Mouse (Mus musculus) spleen, postnatal 36 days (tissue): Measurements from ENCODE around the gene Fbn1.
A peak's percentile ranks its signal among the peaks of the same experiment; 100 is the strongest.
"Not testable (repeated sequence)": the region's sequence is repeated elsewhere in the genome, so short reads cannot be mapped to it uniquely, and the experiment has no call there.

Experiments used
- DNase-seq, 2 experiments: peaks; one replicate each; pipeline ENCODE4 v3.0.0; 2022; ENCODE audit warnings: low spot score in 2 of 2, mixed read lengths in 1 of 2

Fbn1 gene

GRCm38 (mm10) chr2:125295526-125295925 lies 212.3 kb downstream of the Fbn1 start:
- DNase-seq: no peak

DNA sequence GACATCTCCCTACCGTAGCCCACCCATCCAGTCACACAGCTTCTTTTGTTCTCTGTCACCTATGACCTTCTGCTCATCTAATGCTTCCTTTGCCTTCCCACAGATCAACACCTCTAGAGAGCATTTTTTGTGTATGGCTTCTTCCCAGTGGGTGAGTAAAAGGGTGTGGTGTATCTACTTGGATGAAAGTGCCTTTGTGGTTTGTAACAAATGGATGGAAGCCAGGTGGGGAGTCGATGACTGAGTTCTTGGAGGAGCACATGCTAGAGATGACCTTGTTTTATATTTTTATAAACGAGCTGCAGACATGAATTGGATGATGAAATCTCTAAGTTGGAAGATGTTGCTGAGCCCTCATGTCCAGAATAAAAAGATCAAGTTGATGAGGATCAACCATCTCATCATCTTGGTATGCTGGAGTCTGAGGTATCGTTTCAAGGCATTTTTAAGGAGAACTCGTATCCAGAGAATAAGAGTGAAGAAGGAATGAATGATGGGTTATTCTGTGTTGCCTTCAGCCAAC lies 213.8 kb downstream of the Fbn1 start:
- DNase-seq: no peak

GRCm38 (mm10) chr2:125292616-125293015 lies 215.2 kb downstream of the Fbn1 start:
- DNase-seq: no peak

DNA sequence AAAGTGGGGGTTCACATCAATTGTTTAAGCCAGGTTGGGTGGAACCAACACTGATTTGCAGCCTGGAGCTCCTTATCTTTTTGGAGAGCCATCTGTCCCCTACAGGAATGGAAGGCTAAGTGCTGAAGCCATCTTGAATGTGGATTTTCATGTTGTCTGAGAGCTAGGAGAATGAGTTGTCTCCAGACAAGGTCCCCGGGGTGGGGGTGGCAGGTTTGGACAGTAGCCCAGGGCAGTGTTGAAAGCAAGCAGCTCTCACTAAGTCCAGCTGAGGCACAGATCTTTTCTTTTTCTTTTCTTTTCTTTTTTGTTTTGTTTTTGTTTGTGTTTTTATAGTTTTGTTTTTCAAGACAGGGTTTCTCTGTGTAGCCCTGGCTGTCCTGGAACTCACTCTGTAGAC lies 216.7 kb downstream of the Fbn1 start:
- DNase-seq: no peak

DNA sequence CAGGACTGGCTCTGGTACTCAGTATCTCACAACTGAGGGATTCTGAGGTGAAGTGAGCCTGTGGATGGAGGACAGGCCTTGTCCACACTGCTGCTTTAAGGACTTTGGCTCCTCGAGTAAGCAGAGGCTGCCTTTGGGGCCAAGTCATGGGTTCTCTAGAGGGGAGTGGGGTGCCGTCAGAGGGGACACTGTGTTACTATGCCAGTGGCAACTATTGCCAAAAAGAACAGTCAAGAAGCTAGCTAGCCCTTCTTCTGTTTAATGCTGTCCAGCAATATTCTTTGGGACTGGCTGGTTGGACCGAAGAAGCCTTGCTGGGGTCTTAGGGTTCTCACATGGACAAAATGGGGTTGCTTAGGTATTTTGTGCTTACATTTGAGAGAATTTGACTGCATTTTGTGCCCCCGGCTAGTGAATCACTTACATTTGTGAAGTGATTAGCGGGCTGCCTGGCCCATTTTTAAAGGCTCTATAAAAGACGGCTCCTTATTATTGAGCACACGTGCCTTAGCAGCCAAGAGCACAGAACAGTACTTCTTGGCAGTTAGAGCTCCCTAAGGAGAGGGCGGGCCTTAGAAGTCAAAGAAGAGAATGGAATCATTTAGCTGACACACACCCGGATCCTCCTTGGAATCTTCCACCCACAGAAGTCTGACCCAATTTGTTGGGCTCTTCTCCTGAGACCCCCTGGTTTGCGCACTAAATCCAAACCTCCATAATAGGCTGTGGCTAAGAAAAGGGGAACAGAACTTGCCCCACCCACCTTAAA lies 217.4 kb downstream of the Fbn1 start:
- DNase-seq: no peak

GRCm38 (mm10) chr2:125285777-125286176 lies 222.0 kb downstream of the Fbn1 start:
- no peak for DNase-seq

DNA sequence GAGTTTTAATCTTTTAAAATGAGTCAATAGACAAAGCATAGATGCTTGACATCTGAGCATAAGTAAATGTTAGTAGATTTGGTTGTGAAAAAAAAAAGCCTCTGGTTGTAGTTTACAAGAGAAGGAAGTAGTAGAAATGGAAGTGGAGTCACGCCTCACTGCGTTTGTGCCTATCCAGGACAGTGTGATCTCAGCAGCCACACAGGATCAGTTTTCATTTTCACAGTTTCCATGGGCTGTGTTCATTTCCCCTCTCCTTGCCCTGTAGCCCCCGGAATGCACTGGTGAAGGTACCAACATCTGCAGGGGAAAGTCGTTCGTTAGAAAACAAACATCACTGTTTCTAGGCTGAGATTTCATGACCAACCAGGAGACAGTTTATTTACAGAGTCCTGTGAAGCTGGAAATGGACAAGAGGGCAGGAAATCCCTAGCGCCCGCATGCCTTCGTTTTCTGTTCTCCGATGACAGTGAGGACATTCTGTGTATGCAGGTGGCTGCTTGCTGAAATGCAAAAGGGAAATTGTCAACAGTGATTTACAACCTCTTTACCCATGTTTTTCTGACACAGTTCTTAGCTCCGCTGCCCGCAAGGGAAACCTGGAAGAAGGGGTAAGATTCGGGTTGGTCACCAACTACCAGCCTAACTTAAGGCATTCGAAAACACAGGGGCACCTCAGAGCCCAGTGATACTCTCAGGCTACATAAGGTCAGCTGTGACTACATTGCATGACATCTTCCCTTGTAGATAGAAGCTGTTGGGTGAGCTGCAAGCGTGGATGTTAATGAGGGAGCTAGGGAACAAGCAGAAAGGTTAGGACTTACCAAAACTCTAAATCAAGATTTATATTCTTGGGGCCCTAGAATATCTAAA lies 225.2 kb downstream of the Fbn1 start:
- peak in 1 of 2 experiments; percentile 5 for DNase-seq

DNA sequence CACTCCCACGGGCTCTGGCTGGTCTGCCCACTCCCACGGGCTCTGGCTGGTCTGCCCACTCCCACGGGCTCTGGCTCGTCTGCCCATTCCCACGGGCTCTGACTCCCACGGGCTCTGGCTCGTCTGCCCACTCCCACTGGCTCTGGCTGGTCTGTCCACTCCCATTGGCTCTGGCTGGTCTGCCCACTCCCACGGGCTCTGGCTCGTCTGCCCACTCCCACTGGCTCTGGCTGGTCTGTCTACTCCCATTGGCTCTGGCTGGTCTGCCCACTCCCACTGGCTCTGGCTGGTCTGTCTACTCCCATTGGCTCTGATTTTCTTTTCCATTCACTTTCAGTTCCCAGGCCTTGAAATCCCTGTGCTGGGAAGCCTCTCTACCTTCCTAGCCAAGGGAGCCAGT lies 227.8 kb downstream of the Fbn1 start:
- not testable (repeated sequence) for DNase-seq

DNA sequence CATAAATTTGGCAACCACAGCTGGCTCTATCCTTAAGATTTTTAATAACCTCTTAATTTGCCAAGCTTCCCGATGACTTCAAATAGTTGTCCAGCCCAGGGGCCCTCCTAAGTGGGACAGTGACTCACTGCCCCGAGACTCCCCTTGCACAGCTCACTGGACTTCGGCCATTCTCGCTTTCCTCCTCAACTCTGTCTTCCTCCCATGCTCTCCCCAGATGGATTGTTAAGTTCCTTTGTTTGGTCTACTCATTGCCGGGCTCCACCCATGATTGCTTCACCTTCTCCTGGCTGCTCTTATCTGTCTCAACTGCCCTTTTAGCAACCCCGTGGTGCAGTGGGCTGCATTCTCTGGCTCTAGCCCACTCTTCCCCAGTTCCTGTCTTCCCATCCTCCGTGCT lies 229.3 kb downstream of the Fbn1 start:
- DNase-seq: no peak

DNA sequence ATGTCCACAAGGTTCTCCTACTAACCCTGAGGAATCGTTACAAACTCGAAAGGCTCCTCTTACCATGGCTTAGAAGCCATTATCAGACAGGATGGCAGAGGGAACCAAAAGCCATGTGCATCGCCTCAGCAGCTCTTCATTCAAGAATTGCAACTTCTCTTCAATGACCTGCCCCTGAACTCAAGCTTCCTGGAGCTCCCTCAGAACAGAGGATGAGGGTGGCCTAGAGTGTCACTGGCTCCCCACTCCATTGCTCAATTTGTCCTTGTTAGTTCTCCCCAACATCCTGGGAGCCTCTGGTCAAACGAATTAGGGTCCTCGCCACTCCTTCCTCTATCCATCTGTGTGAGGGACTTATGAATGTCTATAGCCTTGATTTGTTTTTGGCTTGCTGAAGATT lies 231.1 kb downstream of the Fbn1 start:
- no peak for DNase-seq

DNA sequence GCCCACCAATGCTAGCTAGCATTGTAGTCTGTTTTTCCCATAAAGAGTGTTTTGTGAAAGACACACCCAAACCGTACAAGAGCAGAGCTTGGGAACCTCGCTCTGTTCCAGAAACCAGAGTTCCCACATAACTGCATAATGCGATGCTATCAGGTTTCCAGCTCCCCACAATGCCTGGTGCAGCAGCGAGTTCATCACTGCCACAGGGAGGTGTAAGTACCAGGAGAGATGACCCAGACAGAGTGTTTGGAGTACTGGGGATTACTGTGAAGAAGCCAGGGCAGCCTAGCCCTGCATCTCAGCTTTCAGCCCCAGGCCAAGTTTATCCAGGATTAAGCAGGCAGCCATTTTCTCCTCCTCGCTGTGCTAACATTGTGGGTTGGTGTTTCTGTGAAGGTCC lies 232.2 kb downstream of the Fbn1 start:
- no peak for DNase-seq

DNA sequence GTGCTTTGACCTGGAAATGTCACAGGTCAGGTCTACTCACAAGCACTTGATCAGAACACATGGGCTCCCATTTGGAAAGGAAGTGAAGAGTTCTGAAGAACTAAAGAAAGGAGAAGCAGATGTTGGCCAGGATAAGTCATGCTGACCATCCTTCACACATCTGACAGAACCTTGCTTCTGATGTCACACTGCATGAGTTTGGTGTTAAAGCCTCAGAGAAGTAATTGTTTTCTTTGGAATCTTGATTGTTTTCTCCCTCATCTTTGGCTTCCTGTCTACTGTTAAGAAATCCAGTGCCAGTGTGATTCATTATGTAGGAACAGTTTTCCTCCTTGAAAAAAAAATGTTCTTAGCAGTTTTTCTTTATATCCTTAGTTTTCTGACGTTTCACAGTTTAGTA lies 238.9 kb downstream of the Fbn1 start:
- no peak for DNase-seq

GRCm38 (mm10) chr2:125263753-125264152 lies 244.0 kb downstream of the Fbn1 start:
- no peak for DNase-seq

- no peak for DNase-seq
These were observed 244.7 kb downstream of the Fbn1 start for GRCm38 (mm10) chr2:125263056-125263455.

DNA sequence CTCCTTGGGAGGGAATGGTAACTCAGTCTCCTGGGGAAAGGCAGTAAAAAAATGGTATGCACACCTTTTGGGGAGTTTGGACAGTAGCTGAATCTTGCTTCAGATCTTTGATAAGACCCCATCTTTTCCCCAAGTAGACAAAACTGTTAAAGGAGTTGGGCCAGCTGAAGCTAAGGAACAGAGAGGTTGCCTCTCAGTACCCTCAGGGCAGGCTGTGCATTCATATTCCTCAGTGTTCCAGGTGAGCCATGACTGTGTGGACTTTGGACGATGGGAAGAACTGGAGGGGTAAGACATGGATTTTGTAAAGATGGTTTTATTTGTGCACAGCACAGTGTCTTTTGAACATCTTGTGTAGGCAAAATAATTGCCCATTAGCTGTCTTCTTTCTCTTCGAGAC lies 247.5 kb downstream of the Fbn1 start:
- no peak for DNase-seq

- DNase-seq: peak in 1 of 2 experiments; percentile 38
These were observed 248.3 kb downstream of the Fbn1 start for GRCm38 (mm10) chr2:125259230-125260120.

DNA sequence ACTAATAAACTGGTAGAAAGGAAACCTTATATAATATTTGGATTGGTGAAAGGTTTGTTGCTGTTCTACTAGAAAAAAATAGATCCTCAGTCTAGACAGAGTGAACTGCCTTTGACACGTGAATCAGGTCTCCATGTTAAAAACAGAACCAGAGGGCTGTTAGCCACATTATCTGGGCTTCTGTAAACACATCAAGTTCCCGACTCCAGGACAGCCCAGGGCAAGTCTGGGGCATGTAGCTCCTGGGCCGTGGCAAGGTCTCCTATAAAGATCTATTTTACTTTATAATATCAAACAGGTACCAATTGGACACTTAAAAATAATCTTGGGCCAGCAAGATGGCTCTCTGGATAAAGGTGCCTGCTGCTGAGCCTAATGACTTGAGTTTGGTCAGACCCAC lies 251.9 kb downstream of the Fbn1 start:
- no peak for DNase-seq

DNA sequence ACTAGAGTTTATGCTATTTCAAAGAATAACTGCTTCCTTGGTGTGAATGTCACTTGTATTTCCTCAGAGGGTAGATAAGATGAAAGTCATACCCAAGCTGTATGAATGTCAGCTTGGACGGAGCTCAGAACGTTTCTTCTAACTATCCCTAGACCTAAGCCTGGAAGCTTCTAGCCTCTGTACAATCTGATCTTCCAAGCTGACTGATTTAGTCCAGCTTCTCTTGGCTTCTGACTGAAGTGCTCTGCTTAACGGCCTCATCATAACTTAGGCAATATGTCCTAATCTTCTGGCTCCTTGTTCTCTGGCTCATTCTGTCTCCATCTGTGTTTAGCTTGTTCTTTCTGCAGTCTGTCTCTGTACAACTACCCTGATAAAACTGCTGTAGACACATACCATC lies 253.2 kb downstream of the Fbn1 start:
- DNase-seq: no peak

- DNase-seq: no peak
These were observed 254.1 kb downstream of the Fbn1 start for GRCm38 (mm10) chr2:125253699-125254098.

DNA sequence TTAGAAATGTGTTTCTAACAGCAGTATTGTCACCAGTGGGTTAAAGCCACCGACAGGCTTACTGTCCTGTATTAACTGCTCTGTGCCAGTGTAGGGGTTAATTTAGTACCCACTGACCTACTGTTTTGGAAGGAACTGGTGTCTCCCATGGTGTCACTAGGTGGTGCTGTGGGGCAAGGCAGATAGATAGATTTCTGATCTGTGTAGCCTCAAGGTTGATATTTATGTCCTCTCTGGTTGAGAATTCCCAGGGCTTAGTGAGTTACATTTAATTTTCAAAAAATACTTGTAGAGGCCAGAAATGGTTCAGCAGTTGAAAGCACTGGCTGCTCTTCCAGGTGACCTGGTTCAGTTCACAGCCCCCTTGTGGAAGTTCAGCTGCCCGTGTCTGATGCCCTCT lies 255.5 kb downstream of the Fbn1 start:
- peak; percentile 31 to 41 for DNase-seq

DNA sequence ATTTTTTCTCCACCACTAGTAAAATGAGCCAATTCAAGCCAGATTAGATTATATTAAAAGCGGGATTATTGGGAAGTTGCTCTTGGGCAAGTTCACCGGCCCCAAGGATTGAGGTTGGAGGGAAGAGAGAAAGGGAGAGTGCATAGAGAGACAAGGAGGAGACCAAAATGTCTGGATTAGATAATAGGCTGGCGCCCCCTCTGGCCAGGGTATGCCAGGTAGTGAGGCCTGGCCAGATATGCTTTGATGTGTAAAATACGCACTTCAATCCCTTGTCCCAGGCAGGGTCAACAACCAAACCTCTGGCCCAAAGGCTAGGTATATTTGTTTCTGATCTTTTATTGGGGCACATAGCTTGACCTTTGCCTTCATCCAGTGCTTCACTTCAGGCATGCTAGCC lies 256.0 kb downstream of the Fbn1 start:
- peak in 1 of 2 experiments; percentile 20 for DNase-seq
